Comparison of ENCODE assay signal across 14 mouse cellular contexts in the genomic region with DNA sequence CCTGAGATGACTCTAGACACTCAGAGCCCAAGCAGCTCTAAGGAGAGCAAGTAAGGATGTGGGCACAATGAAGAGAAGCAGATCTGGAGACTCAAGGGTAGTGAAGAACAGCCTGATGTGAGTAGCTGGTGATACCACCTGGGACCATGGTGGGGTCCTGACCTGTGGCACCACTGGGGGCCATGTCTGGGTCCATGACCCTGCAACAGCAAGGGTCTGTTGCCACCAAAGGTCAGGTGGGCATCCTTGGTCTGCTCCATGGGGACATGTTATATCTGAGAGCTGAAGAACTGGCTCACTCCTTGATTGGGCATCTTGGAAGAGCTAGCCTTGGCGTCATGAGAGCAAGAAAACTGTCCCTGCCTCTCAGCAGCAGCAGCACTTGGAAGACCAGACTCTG.
"Had no signal": no experiment of that assay in that cellular context is flagged by ENCODE, and none has a peak within 500 bp of the region (broad histone marks: within the 10 kb centered on the region; RNA-seq: fewer than 3 reads in every experiment).

No protein-coding gene starts in this region.

- H3K9me3 ChIP-seq: lung, embryonic 15.5 days; megakaryocyte, embryonic 14.5 days; midbrain, embryonic 13.5 days; neural tube, embryonic 12.5 days; stomach, embryonic 15.5 days had no signal

- ATAC-seq: liver, postnatal 0 days; lung, postnatal 0 days; midbrain, embryonic 13.5 days had no signal

- DNase-seq: liver, postnatal 0 days; lung, adult 2 months; right cerebral cortex, postnatal 14 days; thymus, adult 2 months; thymus, postnatal 25 days; thymus, postnatal 4 days had no signal

- H3K4me3 ChIP-seq: lung, embryonic 15.5 days; megakaryocyte, embryonic 14.5 days; midbrain, embryonic 13.5 days; neural tube, embryonic 12.5 days; stomach, embryonic 15.5 days had no signal

- H3K4me2 ChIP-seq: lung, embryonic 15.5 days; midbrain, embryonic 13.5 days; neural tube, embryonic 12.5 days; stomach, embryonic 15.5 days had no signal

- H3K27ac ChIP-seq: lung, embryonic 15.5 days; macrophage; midbrain, embryonic 13.5 days; neural tube, embryonic 12.5 days; stomach, embryonic 15.5 days; stomach, postnatal 0 days had no signal

- H3K9ac ChIP-seq: liver, postnatal 0 days; lung, embryonic 15.5 days; midbrain, embryonic 13.5 days; neural tube, embryonic 12.5 days; stomach, embryonic 15.5 days had no signal

- H3K36me3 ChIP-seq: lung, embryonic 15.5 days; midbrain, embryonic 13.5 days; neural tube, embryonic 12.5 days; stomach, embryonic 15.5 days had no signal

- H3K27me3 ChIP-seq: lung, embryonic 15.5 days; megakaryocyte, embryonic 14.5 days; midbrain, embryonic 13.5 days; neural tube, embryonic 12.5 days; stomach, embryonic 15.5 days had no signal

- H3K4me1 ChIP-seq: lung, embryonic 15.5 days; megakaryocyte, embryonic 14.5 days; midbrain, embryonic 13.5 days; neural tube, embryonic 12.5 days; stomach, embryonic 15.5 days had no signal
